Mouse (Mus musculus): ENCODE measurements at regions not wholly inside any gene's neighbourhood (a gene's known extent, or its start where the extent isn't known, plus 50 kb on each side); places are given as distances from the start of the nearest gene placed in this dataset.

DNA sequence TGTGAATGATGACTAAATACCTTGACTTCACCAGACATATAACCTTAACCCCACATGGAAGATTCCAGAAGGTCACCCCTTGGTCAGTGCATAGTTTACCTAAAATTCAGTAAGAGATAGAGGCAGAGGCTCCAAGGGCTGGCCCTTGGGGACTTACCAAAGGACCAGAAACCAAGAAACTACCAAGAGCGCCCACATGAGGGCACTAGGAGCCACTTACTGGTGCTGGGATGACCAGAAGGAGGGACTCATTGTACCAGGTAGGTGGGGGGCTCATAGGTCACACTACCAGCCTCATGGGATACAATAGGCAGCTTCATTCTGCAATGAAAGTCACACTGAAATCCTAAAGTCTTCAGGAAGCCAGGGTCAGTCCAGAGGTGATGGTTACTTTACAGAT is 201.4 kb upstream of the Fam19a5 start:
- Histone ChIP-seq H3K27me3 (ENCODE audit: control insufficient read depth, insufficient read depth, low read length) (no peaks in the 10 kb centered on the region), H3K9ac (replicated peaks; ENCODE audit: low read depth, low read length) (no peak overlapping the region), H3K36me3 (ENCODE audit: control insufficient read depth, insufficient read depth, low read length) (no peaks in the 10 kb centered on the region), H3K4me1 (ENCODE audit: control insufficient read depth, insufficient read depth, low read length) (no peaks in the 10 kb centered on the region), H3K4me3 (ENCODE audit: low read depth, low read length) (no peak overlapping the region), H3K4me2 (replicated peaks; ENCODE audit: low read depth, low read length) (no peak overlapping the region), H3K9me3 (ENCODE audit: control insufficient read depth, low read depth, low read length) (no peaks in the 10 kb centered on the region), H3K27ac (ENCODE audit: low read length) (no peak overlapping the region)
- 93% methylated on average over 1 of the region's 1 CpGs for WGBS
- ATAC-seq (ENCODE audit: insufficient number of reproducible peaks, insufficient read depth, low FRiP score, low read depth) = no peak

DNA sequence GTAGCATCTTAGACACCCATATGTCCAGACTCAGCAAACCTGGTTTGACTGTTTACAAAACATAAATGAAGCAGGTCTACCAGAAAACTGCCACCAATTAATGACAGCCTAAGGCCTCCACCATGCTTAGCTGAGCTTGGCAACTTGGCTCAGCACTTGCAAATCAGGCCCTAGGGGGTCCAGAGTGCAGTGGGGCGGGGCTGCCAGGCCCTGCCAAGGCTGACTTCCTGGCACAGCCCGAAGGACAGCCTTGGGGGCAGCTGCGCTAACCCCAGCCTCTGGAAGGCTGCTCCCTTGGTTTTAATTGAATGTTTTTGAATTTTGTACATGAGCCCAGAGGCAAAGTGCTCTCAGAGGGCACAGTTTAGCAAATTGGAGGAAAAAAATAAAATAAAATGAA is 198.3 kb upstream of the Fam19a5 start:
- H3K9ac ChIP-seq (replicated peaks; ENCODE audit: low read depth, low read length) = no peak overlapping the region
- WGBS = 66% methylated on average over 3 of the region's 3 CpGs
- no peak overlapping the region for H3K4me3 ChIP-seq (ENCODE audit: low read depth, low read length)

DNA sequence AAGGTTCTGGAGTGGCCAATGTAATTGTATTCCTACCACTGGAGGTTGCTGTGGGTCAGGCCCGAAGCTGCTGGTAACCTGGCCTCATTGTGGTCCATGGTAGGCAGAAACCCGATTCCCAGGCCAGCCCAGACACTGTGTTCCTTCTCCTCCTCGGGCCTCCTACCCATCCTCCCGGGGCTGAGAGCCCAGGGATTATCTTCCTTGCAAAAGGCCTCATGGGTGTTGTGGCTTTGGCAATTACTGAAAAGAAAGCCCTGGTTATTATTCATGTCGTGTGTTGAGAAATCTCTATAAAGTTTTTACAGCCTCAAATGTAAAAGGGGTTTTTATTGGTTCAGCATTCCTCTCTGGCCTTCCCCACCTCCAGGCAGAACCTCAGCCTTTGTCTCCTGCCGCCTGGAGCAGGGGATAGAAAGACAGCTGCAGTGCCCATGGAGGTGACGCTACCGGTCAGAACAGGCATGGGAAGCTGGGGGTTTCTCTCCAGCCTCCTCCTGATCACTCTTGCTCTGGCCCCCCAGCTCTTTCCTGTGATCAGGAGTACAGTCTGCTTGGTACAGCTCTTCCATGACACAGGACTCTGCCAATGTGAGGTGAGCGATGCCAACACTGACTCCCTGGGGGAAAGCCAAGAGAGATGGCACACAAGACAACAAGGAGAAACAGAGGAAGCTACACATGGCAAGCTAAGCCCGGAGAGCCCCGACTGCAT is 194.4 kb upstream of the Fam19a5 start:
- no peak for ATAC-seq (ENCODE audit: insufficient number of reproducible peaks, insufficient read depth, low FRiP score, low read depth)
- no peak overlapping the region for H3K4me2 ChIP-seq (replicated peaks; ENCODE audit: low read depth, low read length)
- H3K4me3 ChIP-seq (ENCODE audit: low read depth, low read length) = no peak overlapping the region
- no peak overlapping the region for H3K9ac ChIP-seq (replicated peaks; ENCODE audit: low read depth, low read length)
- H3K4me1 ChIP-seq (ENCODE audit: control insufficient read depth, insufficient read depth, low read length) = no peaks in the 10 kb centered on the region
- no peaks in the 10 kb centered on the region for H3K27me3 ChIP-seq (ENCODE audit: control insufficient read depth, insufficient read depth, low read length)
- H3K27ac ChIP-seq (ENCODE audit: low read length) = no peak overlapping the region
- H3K36me3 ChIP-seq (ENCODE audit: control insufficient read depth, insufficient read depth, low read length) = no peaks in the 10 kb centered on the region
- WGBS = 67% methylated on average over 11 of the region's 11 CpGs
- H3K9me3 ChIP-seq (ENCODE audit: control insufficient read depth, low read depth, low read length) = no peaks in the 10 kb centered on the region

More for the DNA sequence above, 198.3 kb upstream of the Fam19a5 start:
- Histone ChIP-seq H3K4me1 (ENCODE audit: control insufficient read depth, insufficient read depth, low read length) (no peaks in the 10 kb centered on the region), H3K27ac (ENCODE audit: low read length) (no peak overlapping the region), H3K36me3 (ENCODE audit: control insufficient read depth, insufficient read depth, low read length) (no peaks in the 10 kb centered on the region), H3K27me3 (ENCODE audit: control insufficient read depth, insufficient read depth, low read length) (no peaks in the 10 kb centered on the region), H3K9me3 (ENCODE audit: control insufficient read depth, low read depth, low read length) (no peaks in the 10 kb centered on the region), H3K4me2 (replicated peaks; ENCODE audit: low read depth, low read length) (no peak overlapping the region)
- no peak for ATAC-seq (ENCODE audit: insufficient number of reproducible peaks, insufficient read depth, low FRiP score, low read depth)

DNA sequence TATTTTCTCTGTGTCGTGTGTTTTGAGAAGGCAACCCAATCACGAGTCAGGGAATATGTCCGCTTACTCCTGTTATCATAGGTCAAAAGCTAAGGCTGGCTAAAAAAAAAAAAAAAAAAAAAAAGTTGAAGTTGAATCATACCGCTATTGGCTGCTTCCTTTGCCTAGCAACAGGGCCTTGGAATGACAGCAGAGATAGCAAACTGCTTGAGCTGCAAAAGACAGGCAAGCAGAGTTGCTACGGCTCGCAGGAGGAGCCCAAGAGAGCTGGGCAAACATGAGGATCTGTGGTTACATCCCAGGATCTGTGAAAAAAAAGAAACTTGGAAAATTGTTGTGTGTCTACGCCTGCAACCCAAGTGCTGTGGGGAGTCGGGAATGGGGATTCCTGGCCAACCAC is 191.3 kb upstream of the Fam19a5 start:
- Histone ChIP-seq H3K9ac (replicated peaks; ENCODE audit: low read depth, low read length) (no peak overlapping the region), H3K4me1 (ENCODE audit: control insufficient read depth, insufficient read depth, low read length) (no peaks in the 10 kb centered on the region), H3K27me3 (ENCODE audit: control insufficient read depth, insufficient read depth, low read length) (no peaks in the 10 kb centered on the region), H3K36me3 (ENCODE audit: control insufficient read depth, insufficient read depth, low read length) (no peaks in the 10 kb centered on the region), H3K27ac (ENCODE audit: low read length) (no peak overlapping the region), H3K4me3 (ENCODE audit: low read depth, low read length) (no peak overlapping the region), H3K4me2 (replicated peaks; ENCODE audit: low read depth, low read length) (no peak overlapping the region), H3K9me3 (ENCODE audit: control insufficient read depth, low read depth, low read length) (no peaks in the 10 kb centered on the region)
- WGBS = 61% methylated on average over 8 of the region's 8 CpGs
- no peak for ATAC-seq (ENCODE audit: insufficient number of reproducible peaks, insufficient read depth, low FRiP score, low read depth)

DNA sequence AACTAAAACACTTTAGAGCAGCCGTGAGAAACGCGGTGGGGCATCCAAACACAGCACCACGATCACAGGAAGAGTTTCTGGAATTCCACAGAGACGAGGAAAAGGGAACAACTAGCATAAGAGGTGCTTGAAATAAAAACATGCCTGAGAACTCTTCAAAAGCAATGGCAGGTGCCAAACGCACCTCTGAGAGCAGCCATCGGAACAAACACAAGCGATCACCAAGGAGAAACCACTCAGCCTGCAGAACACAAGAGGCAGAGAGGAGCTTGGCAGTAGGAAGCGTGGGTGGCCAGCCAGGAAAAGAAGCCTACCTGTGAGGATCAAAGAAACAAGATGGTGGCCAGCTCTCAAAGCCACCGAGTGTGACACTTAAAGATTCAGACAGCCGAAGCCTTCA is 190.2 kb upstream of the Fam19a5 start:
- 86% methylated on average over 11 of the region's 11 CpGs for WGBS
- H3K9ac ChIP-seq (replicated peaks; ENCODE audit: low read depth, low read length) = no peak overlapping the region
- H3K27me3 ChIP-seq (ENCODE audit: control insufficient read depth, insufficient read depth, low read length) = no peaks in the 10 kb centered on the region
- H3K4me3 ChIP-seq (ENCODE audit: low read depth, low read length) = no peak overlapping the region
- H3K9me3 ChIP-seq (ENCODE audit: control insufficient read depth, low read depth, low read length) = no peaks in the 10 kb centered on the region
- no peak overlapping the region for H3K4me2 ChIP-seq (replicated peaks; ENCODE audit: low read depth, low read length)
- no peaks in the 10 kb centered on the region for H3K4me1 ChIP-seq (ENCODE audit: control insufficient read depth, insufficient read depth, low read length)
- no peak overlapping the region for H3K27ac ChIP-seq (ENCODE audit: low read length)
- ATAC-seq (ENCODE audit: insufficient number of reproducible peaks, insufficient read depth, low FRiP score, low read depth) = no peak
- no peaks in the 10 kb centered on the region for H3K36me3 ChIP-seq (ENCODE audit: control insufficient read depth, insufficient read depth, low read length)

DNA sequence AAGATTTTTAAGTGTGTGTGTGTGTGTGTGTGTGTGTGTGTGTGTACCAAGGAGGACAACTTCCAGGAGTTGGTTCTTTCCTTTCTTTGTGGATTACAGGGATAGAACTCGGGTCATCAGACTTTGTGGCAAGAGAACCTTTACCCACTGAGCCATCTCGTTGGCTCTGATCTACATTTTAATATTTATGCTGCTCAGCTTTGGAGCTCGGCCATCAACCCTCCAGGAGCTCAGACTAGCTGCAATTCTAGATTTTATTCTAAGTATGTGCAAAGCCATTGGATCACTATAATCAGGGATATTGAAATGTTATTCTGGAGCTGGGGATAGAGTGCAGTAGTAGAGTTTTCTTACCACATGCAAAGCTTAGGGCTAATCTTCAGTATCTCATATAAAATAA is 183.6 kb upstream of the Fam19a5 start:
- ATAC-seq (ENCODE audit: insufficient number of reproducible peaks, insufficient read depth, low FRiP score, low read depth) = no peak
- 69% methylated on average over 3 of the region's 3 CpGs for WGBS
- no peak overlapping the region for H3K4me2 ChIP-seq (replicated peaks; ENCODE audit: low read depth, low read length)
- H3K27me3 ChIP-seq (ENCODE audit: control insufficient read depth, insufficient read depth, low read length) = no peaks in the 10 kb centered on the region
- H3K9me3 ChIP-seq (ENCODE audit: control insufficient read depth, low read depth, low read length) = no peaks in the 10 kb centered on the region
- H3K4me1 ChIP-seq (ENCODE audit: control insufficient read depth, insufficient read depth, low read length) = no peaks in the 10 kb centered on the region
- H3K27ac ChIP-seq (ENCODE audit: low read length) = no peak overlapping the region
- H3K4me3 ChIP-seq (ENCODE audit: low read depth, low read length) = no peak overlapping the region
- H3K36me3 ChIP-seq (ENCODE audit: control insufficient read depth, insufficient read depth, low read length) = no peaks in the 10 kb centered on the region
- no peak overlapping the region for H3K9ac ChIP-seq (replicated peaks; ENCODE audit: low read depth, low read length)

DNA sequence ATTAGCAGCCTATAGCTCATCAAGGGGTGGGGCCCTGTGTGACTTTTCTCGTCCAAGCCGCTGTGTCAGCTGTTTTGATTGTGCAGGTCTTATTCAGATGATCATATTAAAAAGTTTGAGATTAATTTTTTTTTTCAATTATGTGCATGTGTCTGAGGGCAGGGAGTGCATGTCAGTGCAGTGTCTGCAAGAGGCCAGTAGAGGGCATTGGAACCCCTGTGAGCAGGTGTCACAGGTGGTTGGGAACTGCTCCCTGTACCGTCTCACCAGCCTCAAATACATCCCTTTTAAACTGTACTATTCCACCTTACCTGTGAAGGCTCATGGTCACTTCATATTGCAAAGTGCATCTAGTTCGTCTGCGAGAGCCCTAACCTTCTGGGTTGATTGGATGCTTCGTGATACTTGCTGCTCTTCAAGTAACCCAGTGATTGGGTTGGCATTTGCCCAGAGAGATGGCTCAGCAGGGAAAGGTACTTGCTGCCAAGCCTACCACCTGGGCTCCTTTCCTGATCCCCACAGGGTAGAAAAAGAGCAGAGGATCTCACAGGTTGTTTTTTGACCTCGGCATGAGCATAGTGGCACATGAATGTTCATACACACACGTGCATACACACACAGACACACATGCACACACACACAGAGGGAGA is 178.3 kb upstream of the Fam19a5 start:
- 47% methylated on average over 8 of the region's 8 CpGs for WGBS
- no peaks in the 10 kb centered on the region for H3K4me1 ChIP-seq (ENCODE audit: control insufficient read depth, insufficient read depth, low read length)
- no peaks in the 10 kb centered on the region for H3K27me3 ChIP-seq (ENCODE audit: control insufficient read depth, insufficient read depth, low read length)
- no peak for ATAC-seq (ENCODE audit: insufficient number of reproducible peaks, insufficient read depth, low FRiP score, low read depth)
- no peak overlapping the region for H3K4me2 ChIP-seq (replicated peaks; ENCODE audit: low read depth, low read length)
- no peaks in the 10 kb centered on the region for H3K9me3 ChIP-seq (ENCODE audit: control insufficient read depth, low read depth, low read length)
- H3K27ac ChIP-seq (ENCODE audit: low read length) = no peak overlapping the region
- no peak overlapping the region for H3K9ac ChIP-seq (replicated peaks; ENCODE audit: low read depth, low read length)
- no peak overlapping the region for H3K4me3 ChIP-seq (ENCODE audit: low read depth, low read length)
- H3K36me3 ChIP-seq (ENCODE audit: control insufficient read depth, insufficient read depth, low read length) = no peaks in the 10 kb centered on the region

DNA sequence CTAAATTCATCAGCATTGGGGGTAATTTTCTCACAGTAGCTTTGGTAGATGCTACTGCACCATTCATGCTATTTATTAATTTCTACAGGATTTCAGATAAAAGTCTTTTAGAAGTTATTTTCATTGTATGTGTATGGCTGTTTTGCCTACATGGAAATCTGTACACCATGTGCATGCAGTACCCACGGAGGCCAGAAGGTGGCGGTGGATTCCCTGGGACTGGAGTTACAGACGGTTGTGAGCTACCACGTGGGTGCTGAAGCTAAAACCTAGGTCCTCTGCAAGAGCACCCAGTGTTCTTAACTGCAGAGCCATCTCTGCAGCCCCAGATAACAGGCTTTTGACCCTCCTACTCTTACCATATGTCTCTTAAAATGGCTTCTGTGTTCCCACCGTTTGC is 176.7 kb upstream of the Fam19a5 start:
- H3K4me1 ChIP-seq (ENCODE audit: control insufficient read depth, insufficient read depth, low read length) = no peaks in the 10 kb centered on the region
- no peaks in the 10 kb centered on the region for H3K27me3 ChIP-seq (ENCODE audit: control insufficient read depth, insufficient read depth, low read length)
- no peaks in the 10 kb centered on the region for H3K36me3 ChIP-seq (ENCODE audit: control insufficient read depth, insufficient read depth, low read length)
- no peak overlapping the region for H3K4me2 ChIP-seq (replicated peaks; ENCODE audit: low read depth, low read length)
- no peak overlapping the region for H3K9ac ChIP-seq (replicated peaks; ENCODE audit: low read depth, low read length)
- no peak overlapping the region for H3K27ac ChIP-seq (ENCODE audit: low read length)
- no peak for ATAC-seq (ENCODE audit: insufficient number of reproducible peaks, insufficient read depth, low FRiP score, low read depth)
- no peaks in the 10 kb centered on the region for H3K9me3 ChIP-seq (ENCODE audit: control insufficient read depth, low read depth, low read length)
- H3K4me3 ChIP-seq (ENCODE audit: low read depth, low read length) = no peak overlapping the region
- WGBS = 47% methylated on average over 5 of the region's 5 CpGs

DNA sequence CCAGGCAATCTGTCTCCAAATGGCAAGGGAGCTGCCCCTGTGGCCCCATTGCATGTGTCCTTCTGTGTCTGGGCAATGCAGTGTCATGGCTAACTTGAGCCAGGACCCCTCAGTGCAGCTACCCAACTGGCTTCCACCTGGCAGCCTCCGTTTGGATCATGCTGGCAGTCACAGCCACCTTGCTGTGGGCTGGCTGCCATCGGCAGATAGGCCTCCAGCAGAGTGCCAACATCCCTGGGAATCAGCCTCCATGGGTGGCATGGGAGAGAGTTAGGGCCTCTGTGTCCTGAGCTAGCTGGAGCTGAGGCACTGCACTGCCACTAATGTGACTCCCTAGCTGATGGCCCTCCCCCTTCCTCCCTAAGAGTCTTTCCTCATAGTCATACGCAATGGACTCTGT is 174.7 kb upstream of the Fam19a5 start:
- Histone ChIP-seq H3K4me3 (ENCODE audit: low read depth, low read length) (no peak overlapping the region), H3K4me1 (ENCODE audit: control insufficient read depth, insufficient read depth, low read length) (no peaks in the 10 kb centered on the region), H3K9me3 (ENCODE audit: control insufficient read depth, low read depth, low read length) (no peaks in the 10 kb centered on the region), H3K36me3 (ENCODE audit: control insufficient read depth, insufficient read depth, low read length) (no peaks in the 10 kb centered on the region), H3K9ac (replicated peaks; ENCODE audit: low read depth, low read length) (no peak overlapping the region), H3K27me3 (ENCODE audit: control insufficient read depth, insufficient read depth, low read length) (no peaks in the 10 kb centered on the region), H3K4me2 (replicated peaks; ENCODE audit: low read depth, low read length) (no peak overlapping the region), H3K27ac (ENCODE audit: low read length) (no peak overlapping the region)
- WGBS = 83% methylated on average over 3 of the region's 3 CpGs
- ATAC-seq (ENCODE audit: insufficient number of reproducible peaks, insufficient read depth, low FRiP score, low read depth) = no peak
